Mouse (Mus musculus) embryonic fibroblast, embryonic 13.5 days (primary cell): ENCODE data around the gene Rad52.

Experiments used
- CTCF ChIP-seq: IDR thresholded peaks from 2 replicates; pipeline ENCODE4 v1.5.1; 2011; ENCODE audit warnings: mild to moderate bottlenecking, control low read depth, low read length, moderate library complexity, borderline replicate concordance; ENCODE audit not compliant: insufficient read depth
- POLR2A ChIP-seq: IDR thresholded peaks from 2 replicates; pipeline ENCODE4 v1.6.1; 2011; ENCODE audit warnings: low read depth, mild to moderate bottlenecking, control low read depth, low read length, moderate library complexity

DNA sequence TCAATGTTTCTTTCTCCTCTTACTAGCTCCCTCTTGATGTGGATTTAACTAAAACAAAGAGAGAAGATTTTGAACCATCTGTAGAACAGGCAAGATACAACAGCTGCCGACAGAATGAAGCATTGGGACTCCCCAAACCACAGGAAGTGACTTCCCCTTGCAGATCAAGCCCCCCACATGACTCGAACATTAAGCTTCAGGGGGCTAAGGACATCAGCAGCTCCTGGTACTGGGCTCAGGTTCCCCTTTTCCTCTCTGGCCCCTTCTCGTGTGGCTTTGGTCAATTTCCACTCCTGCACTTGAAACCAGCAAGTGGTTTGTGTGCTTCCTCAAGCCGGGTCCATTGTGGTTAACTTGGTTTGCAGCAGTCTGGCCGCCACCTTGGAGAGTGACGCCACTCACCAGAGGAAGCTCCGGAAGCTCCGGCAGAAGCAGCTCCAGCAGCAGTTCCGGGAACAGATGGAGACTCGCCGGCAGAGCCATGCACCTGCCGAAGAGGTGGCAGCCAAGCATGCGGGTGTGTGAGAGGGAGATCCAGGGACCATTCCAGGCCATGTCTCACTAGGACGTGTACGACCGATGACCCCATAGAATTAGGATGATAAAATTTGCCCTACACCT is 16.2 kb downstream of the Rad52 start:
- TF ChIP-seq CTCF (no peak), POLR2A (no peak)
